Mouse (Mus musculus): ENCODE measurements around the gene Igsf9b.

Gene Igsf9b

DNA sequence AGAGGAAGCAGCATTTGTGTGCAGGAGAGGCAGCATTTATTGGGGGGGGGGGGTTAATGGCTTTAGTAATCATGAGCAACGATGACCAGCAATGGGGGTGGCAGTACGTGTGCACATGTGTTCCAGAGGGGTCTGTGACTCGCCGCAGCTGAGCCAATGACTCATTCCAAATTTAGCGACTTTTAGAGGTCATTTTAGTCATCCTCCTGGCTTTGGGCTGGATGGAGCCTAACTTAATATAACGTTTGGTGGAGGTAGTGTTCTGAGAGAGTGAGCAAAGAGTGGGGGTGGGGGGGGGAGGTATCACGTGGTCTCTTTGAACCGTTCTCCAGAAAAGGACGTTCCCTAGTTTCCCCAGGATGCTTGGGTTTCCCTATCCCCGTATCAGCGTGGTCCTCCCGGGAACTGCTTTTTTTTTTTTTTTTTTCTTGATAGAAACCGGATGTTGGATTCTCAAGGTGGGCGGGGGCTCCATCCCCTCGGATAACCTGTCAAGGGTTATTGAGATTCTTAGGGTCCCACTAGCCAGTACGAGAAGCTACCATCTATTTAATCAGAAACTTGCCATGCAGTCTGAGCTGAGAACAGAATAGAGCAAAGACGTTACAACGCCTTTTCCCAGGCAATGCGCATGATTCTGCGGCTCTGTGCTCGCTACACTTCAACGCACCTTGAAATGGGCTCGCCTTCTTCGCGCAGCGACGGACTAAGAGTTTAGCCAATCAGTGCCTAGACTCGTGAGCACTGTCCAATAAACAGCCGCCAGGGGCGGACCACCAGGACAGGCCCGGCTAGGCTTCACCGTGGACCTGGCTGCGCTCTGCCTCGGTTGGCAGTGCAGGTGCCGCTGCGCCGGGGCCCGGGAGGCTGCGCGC is at the start of gene Igsf9b:
Gene Igsf9b, plus strand, starts transcription at position 794 of the 875 bp plus-strand sequence.
- DNase-seq, result peak; percentile 98

DNA sequence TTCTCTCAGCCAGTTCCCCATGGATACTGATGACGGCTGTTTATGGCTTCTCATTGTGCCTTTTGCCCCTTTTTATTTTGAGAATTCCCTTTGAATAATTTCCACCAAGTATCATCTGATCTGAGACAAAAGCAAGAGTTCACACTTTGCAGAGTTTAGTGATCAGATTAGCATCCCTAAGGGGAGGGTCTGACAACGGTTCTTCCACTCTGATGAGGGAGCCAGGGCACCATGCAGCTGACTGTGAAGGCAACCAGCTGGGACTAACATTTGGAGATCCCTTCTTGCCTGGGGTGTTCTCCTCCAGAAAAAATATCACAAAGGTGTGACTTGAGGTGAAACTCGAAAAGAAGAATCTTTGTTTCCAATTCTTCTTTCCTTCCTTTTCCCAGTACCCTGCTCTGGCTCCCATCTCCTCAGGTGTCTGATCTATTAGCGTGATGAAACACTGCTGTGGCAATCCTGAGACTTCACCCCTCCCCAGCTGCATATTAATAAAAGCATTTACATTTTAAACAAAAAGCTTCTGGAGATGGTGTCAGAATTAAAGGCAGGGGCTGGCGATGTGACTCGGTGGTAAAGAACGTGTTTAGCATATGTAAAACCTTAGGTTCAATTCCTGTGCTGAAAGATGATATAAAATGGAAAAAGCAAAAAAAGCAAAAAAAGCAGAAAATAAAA is 46.8 kb upstream of the Igsf9b start:
- DNase-seq, result no peak

DNA sequence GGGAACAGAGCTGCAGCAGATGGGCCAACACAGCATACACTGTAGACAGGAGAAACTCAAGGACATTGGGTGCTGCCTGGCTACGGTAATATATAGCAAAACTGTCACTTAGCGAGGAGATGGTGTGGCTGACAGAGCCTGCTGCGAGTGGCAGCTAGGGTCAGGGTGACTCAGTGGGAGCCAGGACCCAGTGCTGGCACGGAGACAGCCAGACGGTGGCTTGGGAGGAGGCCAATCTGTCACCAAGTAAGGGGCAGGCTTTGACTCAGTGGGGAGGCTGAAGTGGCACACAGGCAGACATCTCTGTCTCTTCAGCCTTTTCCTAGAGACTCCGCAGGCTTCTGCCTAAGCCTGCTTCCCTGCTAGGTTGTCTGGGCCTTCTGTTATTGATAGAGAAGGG is 42.5 kb upstream of the Igsf9b start:
- DNase-seq, result peak; percentile 78 to 84

DNA sequence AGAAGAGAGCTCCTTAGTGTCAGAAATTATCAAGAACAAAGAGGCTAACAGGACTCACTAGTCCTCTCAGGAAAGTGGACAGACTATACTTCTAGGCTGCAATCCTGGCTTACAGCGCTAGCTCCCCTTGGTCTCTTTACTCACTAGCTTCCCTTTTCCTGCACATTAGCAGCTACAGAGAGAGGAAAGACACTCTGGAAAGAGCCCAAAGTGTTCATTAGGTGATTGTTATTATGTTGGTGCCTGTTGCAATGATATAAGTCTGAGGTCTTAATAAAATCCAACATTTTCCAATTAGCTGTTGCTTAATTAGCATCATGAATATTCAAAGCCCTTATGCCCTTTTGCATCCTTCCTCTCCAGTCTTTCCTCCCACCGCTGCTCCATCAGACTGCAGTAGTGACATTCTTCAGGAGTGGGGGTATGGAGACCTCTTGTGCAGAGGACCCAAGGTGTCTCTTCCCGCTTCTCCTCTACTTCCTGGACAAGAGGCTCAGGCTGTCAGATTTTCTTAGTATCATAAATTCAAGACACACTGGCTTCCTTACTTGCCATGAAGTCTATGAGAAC is 38.5 kb upstream of the Igsf9b start:
- DNase-seq, result no peak

DNA sequence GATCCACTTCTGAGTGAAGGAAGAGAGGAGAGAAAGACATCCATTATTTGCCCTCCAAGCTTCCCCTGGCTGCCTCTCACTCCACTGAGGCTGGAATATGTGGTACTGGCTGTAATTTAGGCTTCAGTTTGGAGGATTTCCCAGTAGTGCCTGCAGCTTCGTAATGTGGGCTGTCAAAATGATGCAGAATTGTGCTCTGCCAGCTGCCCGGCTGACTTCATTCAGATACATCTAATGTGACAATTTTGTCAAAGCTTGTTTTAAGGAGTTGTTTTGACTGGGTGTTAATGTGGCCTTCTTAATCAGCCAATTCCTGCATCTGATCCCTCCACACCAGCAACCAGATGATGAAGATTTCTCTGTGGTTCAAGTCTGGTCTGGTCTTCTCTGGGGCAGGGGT is 37.1 kb upstream of the Igsf9b start:
- DNase-seq, result no peak

DNA sequence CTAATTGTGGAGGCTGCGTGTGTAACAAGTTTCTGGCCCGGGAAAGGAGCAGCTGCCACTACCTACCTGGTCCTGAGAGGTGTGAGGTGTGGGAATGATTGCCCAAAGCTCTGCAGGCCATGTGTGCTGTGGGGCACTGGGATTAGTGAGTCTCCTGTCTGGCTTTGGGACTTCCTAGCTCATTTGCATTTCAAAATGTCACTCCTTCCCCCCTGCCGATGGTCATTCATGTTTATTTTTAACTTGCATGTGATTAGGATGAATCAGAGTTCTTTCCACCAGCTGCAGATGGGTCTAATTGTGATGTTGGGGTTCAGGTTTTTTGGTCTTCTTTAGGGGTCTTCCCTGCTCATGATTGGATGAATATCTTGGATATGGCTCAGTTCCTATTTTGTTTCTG is 34.0 kb upstream of the Igsf9b start:
- DNase-seq, result no peak

DNA sequence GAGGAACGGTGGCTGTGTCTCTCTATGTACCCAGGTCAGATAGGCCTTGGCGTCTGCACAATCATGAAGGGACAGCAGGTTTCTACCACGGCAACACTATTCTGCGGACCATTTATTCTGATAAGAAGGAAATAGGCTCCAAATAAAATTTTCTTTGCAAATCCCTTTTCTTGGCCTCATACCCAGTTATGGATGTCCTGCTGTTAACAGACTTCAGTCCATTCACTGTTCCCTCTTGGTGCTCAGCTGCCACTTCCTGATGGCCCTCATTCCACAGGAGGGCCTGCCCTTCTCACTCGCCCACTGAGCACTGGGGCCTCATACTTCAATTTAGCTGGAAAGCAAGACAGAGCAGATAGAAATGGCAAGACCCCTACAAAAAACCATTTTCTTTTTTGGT is 31.1 kb upstream of the Igsf9b start:
- no peak for DNase-seq

DNA sequence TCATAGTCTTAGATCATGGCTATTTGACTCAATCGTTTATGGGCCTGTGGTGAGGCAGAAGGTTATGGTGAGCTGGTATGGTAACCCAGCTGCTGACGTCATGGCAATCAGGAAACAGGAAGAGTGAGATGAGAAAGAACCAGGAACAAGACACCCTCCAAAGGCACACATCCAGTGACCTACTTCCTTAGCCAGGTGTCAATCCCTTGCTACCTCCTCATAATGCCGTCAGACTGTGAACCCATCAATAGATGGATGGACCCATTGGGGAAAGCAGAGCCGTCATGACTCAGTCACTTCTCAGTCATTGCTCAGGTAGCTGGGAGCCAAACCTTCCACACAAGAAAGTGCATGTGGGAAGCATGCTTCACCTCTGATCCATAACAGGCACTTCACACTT is 30.5 kb upstream of the Igsf9b start:
- DNase-seq, result no peak

DNA sequence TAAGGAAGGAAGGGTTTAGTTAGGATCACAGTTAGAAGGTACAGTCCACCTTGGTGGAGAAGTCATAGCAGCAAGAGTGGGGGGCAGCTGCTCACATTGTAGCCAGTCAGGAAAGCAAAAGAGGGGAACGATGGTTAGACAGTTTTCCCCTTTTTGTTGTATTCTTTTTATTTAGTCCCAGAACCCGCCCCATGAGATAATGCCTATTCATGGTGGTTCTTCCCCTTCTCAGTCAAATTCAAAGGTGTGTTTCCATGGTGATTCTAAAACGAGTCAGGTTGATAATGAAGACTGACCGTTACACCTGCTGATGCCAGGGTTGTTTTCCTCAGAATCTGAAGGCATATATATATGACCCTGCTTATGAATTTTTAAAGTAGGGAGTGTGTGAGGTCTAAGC is 29.7 kb upstream of the Igsf9b start:
- DNase-seq, result no peak

DNA sequence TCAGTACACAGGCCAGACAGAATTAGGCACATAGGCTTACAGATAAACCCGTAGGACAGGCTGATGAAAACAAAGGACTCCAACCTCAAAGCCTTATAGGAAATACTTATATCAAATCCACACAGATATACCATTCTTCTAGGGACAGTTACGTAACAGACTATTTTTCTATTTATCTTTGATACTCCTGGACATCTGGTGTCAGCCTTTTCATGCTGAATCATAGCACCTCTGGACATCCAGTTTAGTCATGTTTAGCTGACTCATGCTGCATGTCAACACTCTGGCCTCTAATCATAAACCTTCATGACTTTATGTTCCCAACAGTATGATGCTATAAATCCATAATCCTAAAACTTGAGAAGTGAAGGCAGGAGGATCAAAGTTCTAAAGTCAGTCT is 29.1 kb upstream of the Igsf9b start:
- DNase-seq, result no peak

DNA sequence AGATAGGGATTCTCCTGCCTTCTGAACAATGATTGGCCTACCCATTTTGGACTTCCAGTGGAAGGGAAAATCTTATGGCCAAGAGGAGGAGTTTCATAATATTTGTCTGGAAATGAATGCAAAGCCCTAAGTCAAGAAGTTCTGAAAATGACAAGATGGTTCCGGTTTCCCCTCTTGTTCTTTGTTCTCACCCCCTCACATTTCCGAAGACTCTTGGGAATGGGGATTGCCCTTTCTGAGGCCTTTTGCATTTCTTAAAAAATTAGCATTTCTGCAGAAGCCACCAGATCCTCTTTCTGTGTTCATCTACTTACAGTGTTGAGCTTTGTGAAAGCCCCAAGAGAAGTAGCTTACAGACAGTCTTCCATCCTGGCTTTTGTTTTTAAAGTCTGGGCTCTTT is 27.1 kb upstream of the Igsf9b start:
- no peak for DNase-seq

DNA sequence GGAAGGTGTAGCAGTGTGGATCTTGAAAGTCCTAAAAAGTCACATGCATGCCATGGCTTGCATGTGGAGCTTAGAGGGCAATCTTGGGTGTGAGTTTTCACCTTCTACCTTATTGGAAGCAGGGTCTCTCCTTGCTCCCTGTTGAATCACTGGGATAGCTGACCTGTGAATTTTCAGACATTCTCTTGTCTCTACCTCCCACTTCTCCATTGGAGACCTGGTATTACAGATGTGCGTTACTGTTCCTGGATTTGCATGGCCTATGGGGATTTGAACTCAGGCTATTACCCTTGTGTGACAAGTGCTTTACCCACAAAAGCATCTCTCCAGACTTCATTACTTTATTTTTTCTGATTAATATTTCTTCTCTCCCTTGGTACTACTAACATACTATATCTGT is 26.1 kb upstream of the Igsf9b start:
- DNase-seq, result no peak

DNA sequence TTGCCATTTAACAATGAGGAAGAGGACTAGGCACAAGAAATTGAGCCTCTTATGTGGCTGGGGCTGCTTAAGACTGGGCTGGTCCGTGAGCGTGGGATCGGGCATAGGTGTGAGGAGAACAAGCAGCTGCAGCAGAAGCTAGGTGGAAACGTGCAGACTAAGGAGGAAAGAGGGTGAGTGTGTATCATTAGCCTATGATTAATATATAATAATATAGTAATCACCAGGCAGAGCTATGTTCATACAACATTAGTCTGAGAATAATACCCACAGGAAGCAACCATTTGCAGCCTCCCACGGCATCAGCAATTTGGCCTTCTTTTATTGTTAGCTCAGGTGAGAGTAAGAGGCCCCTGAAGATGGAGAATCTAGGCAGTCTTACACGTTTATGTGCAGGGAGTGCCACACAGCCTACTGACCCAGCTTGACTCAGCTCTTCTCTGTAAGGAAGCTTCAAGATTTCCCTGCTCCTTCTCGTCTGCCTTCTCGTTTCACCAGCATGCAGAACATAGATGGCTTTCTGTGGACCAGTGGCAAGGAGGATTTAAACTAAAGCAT is 22.6 kb upstream of the Igsf9b start:
- no peak for DNase-seq

DNA sequence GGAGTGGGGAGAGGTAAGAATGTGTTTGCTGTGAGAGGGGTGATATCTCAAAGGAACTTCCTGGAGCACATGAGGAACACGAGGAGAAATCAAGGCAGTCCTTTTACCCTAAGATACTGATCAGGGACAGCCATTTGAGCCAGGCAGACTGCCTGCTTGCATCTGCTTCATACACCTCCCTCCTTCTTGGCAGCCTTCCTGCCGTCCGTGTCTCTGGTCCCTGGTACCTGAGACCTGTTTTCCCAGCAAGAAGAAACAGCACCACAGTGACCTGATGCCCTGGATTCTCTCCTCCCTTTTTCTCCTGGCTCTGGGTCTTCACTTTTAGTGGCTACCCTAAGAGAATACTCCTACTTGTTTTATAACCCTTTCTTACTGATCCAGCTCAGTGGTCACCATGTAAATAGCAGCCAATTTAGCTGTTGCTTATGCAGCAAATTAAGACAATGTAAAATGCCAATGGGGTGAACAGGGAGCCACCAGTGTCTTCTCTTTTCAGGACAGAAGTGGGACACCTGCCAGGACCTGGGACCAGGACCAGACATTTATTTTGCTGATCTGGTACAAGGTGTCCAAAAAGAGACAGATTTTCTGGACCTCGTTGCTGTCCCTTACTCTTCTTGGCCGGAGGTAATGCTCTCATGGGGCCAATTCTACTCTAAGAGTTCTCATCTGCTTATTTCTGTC is 21.5 kb upstream of the Igsf9b start:
- DNase-seq, result peak; percentile 76 to 80

DNA sequence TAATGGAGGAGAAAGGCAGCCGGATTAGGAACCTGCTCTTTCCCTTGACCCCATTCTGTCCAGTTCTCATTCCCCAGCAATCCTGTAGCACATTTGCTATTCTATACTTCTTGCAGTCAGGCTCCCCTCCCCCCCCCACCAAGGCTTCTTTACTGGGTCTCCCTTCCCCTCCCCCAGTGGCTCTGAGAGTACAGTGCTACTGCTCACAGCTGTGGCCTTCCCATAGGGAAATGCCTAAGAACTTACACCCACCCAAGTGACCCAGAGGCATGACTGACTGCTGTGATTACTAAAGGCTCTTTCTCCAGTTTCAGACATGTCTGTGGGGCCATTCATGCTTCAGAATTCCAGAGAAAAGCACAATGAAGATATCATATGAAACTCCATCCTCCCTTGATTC is 20.0 kb upstream of the Igsf9b start:
- no peak for DNase-seq

DNA sequence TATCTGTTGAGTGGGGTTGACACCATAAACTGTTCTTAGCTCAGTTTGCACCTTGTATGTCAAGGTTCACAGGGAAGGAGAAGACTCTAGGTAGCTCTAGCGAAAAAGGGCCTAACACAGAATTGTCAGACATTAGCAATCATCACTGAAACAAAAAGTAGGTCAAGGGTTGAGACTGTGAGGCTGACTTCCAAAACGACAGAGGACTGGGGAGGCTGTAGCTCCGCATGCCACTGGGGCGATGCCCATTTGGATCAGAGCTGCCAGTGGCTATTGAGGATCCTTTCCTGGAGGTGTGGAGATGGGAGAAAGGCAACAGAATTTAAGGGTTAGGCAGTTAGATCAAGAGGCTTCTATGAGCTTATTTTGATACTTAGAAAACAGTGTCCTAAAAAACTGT is 18.0 kb upstream of the Igsf9b start:
- peak; percentile 79 to 88 for DNase-seq

DNA sequence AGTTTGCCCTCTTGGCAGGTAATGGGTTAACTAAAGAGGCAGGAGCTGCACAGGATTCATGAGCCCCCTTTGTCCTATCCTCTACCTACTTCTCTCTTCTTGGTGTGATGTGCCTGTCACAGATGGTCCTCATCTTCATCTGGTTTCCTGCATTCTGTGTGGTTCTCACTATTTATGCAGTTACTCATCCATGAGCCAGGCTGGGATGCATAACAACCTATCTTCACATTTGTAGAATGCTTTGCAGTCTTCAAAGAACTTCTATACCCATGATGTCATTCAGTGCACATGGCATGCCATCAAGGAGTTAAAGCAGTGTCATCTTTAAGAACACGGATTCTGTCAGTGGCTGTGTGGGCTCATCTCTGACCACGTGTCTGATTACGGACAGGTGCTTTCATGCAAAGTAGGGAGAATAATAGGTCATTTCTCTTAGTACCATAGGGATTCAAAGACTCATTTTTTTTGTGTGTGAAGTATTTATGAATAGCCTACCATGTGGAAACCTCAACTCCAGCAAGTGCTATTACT is 13.2 kb upstream of the Igsf9b start:
- no peak for DNase-seq

DNA sequence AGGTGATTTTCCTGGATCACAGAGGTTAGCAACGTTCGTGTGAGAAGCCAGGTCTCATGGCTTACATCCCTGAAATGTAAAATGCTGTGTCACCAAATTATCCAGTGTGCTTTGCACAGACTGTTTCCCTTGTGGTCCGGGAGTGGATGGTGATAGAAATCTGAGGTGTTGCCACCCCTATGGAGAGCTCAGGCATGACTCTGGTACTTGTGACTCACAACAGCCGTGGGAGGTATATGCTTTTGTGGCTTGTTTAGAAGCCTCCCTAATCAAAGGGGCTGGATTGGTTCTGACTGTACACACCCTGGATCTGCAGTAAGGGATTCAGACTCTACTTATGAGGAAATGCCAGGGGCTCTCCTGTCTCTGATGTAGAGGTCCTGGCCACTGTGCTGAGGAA is 12.7 kb upstream of the Igsf9b start:
- DNase-seq, result no peak

DNA sequence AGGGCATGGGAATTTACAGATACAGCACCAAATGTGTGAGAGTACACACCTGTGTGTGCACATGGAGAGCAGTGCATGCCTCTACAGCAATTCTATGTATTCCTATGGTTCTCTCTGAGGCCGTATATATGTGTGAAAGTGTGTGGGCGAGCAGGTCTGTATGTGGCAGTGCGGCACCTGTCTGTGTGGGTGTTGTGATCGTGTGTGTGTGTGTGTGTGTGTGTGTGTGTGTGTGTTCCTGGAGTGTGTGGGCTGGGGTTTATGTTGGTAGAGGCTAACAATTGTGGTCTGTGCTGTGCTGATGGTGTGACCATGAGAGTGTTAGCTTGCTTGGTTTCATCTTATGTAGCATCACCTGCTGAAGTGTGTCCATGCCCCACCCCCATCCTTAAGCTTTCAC is 12.1 kb upstream of the Igsf9b start:
- no peak for DNase-seq

DNA sequence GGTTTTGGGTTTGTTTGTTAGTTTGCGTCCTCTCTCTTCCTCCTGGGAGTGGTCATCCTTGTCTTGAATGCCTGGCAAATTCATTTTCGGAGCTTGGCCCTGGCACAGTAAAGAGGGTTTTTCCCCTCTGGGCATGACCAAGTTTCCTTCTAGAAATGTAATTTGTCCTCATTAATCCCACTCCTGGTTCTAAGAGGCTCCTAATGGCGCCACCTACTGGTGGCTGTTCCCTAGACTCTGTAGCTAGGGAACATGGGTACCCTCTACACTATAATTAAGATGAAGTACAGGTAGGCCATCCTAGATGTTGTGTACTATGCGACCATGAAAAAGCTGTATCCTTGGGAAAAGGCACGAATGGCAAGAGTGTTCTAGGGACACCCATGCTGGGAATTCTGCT is 11.6 kb upstream of the Igsf9b start:
- DNase-seq, result peak; percentile 68 to 88

DNA sequence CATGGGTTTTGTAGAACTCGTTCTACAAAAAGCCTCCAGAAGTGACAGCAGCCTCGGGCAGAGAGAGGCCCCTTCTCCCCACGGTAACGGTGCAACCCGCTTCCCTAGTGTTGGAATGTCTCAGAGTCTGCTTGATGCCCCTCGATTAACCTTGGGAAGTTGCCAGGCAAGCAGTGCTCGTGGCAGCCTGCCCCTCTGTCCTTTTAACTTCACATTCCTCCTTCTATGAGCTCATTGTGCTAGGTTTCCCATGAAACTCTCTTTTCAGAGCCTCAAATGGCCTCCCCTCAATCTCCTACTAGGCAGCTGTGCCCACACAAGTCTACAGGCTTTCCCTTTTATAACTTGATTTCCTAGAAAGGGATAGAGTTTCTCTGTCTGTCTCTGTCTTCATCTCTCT is 10.6 kb upstream of the Igsf9b start:
- no peak for DNase-seq

DNA sequence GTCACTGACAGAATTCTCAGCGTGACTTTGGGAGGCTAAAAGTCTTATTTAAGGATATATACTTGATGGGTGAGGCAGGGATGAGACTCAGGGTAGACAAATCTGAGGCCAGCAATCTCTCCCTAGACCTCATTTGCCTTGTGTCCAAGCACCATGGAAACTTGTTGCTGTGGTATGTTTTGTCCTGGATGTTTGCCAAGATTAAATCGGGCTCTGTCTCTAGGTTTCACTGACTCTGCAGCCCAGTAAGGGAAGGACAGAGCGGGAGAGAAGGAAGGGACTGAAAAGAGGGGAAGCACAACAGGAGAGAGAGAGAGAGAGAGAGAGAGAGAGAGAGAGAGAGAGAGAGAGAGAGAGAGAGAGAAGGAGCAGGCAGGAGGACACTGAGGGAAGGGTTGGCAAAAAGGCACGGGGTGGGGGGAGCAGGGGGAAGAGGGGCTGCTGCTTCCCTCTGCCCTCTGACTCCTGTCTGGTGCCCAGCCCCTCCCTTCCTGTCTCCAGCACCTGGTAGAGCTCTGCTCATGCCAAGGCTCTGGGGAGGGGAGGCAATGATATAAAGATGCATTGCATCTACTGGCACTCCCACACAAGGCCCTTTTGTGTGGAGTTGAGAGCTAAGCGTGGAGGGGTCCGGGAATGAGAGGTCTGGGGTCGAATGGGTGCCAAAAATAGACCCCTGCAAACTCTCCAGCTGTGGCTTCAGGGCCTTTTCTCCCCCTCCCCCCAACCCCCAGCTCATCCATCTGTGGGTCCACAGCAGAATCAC is 9.3 kb upstream of the Igsf9b start:
- DNase-seq, result no peak

All from cerebellum, postnatal 25 days (tissue).